Mouse (Mus musculus): ENCODE measurements around the gene BC004004.
"Not testable (repeated sequence)": the region's sequence is repeated elsewhere in the genome, so short reads cannot be mapped to it uniquely, and the experiment has no call there.

Gene BC004004

DNA sequence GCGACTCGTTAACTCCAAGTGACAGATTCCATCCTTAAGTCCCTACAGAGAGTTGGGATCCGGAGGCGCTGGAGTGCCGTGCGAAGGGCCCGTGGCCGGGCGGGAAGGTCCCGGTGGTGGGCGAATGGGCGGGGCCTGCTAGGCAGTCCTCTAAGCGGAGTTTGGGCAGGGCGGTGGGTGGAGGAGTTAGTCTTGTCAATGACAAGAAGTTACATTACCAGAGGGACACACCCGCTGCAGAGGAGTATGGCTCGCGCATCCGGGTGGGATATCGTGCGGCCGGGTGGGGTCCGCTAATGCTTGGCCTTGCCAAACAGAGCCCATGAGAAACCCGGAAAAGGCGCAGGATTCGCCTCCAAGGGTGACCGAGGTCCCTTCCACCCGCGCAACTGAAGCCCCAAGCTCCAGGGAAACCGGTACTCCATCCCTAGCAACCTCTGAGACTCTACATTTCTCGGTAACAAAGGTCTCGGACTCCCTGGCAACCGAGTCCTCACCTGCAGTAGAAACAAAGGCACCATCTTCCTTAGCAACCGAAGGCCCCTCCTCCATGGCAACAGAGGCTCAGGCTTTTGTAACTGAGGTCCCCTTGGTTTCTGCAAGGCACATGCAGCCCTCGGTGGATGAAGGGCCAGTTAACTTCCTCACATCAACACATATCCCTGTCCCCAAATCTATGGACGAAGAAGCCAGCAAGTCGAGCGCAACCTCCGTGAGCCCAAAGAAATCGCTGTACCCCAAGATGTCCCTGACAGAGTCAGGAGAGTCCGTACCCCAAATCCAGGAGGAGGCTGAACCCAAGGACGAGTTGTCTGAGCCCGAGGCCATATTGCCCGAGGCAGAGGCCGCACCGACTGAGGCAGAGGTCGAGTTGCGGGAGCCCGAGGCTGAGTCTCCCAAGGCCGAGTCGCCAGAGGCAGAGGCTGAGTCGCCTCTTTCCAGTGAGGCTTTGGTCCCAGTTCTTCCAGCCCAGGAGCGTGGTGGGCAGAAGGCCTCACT is 58.2 kb downstream of the BC004004 start:
- DNase-seq = peak; percentile 12

DNA sequence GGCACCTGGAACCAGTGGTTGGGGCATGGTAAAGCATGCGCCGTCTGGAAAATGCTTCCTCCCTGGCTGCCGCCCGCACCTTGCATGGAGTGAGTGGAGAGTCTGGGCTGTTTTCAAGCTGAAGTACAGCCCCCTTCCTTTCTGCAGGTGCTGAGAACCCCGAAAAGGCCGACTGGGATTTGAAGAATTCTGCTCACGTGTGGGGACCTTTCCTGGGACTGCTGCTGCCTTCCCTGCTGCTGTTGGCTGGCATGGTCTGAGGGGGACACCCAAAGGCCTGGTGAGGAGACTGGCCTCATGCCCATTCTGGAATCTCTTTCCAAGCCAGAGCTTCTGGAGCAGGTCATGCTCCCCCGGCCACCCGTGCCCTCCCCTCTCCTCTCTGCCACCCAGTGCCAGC is 59.1 kb downstream of the BC004004 start:
- DNase-seq = peak; percentile 9

DNA sequence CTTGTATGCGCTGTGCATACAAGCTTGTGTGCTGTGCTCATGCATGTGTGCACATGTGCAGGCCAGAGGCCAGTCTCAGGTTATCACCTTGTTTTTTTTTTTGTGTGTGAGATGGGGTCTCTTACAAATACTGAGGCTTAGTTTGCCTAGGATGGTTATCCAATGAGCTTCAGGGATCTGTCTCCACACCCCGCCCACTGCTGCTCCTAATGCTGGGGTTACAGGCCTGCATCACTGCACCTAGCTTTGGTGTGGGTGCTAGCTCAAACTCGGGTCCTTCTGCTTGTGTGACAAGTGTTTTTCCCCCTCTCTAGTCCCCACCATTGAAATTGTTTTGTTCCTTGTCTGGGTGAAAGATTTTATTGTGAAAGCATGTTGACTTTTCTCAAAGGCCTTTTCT is 61.6 kb downstream of the BC004004 start:
- DNase-seq = peak; percentile 32

DNA sequence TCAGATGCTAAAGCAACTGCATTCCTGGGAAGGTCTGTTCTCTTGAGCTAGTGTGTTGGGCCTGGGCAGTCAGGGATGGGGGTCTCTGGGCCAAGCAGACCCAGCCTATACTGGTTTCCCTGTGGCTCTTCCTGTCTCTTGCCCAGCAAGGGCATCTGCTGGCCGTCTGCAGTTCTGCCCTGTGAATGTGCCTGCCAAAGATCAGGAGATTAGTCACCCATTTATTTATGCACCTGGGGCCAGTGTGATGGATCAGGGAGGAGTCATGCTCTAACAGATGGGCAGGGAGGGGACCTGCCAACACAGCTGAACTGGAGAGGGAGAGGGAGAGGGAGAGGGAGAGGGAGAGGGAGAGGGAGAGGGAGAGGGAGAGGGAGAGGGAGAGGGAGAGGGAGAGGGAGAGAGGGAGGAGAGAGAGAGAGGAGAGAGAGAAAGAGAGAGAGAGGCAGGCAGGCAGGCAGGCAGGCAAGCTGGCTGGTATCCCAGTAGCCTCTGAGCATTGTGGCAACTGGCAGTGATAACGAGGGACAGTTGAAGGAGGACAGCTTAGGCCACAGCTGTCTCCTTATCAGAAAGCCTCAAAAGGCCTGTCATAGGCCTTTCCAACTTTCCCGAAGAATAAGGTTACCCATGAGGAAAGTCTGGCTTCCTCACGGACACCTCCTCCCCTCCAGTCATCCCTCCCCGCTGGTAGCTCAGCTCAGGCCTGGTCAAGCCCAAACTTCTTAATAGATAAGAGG is 62.3 kb downstream of the BC004004 start:
- peak; percentile 85 for DNase-seq

DNA sequence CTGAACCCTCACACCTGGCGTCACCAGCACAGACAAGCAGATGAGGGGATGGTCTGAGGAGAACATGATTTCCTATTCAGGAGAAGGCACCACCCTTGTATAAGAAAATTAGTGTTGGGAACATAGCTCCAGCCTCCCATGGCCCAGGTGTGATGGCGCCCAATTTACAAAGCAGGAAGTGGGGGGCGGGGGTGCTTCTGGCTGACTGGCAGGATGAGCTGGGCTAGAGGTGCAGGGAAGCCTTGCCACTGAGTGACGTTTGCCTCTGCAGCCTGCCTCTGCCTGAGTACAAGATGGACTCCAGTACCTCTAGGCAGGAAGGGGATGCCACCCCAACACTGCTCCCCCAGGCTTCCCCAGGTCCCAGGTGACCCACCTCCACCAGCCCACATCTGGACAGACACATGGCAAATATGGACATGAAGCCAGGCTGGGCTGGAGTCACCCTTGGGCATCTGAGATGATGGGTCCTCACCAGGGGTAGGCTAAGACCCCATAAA is 63.6 kb downstream of the BC004004 start:
- peak; percentile 26 for DNase-seq

DNA sequence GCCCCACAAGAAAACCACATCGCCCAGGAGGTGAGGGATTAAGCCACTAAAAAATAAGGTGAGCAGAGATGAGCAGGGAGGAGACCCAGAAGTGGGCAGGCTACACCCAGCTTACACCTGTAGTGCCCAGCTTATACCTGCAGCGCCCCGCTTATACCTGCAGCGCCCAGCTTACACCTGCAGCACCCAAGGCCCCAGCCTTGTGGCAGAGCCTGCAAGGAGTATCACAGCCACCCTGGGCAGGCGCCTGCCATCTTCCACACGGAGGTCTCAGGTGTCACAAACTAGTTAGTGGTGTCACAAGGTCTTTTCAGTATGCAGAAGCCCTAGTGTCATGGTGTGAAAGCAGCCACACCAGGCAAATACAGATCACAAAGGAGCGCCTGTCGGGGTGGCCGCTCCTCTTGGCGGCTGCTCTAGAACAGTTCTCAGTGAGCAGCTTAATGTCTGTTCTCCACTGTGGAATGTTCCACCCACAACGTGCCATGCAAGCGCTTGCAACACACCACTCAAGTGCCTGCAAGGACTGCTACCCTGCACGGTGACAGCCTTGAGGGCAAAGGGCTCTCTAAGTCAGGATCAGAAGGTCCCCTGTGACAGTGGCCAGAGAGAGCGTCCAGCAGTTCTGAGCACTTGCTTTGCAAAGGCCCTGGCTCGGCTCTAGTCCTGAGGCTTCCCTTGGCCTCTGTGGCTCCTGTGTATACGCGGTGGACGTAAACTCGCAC is 67.8 kb downstream of the BC004004 start:
- peak; percentile 19 for DNase-seq

DNA sequence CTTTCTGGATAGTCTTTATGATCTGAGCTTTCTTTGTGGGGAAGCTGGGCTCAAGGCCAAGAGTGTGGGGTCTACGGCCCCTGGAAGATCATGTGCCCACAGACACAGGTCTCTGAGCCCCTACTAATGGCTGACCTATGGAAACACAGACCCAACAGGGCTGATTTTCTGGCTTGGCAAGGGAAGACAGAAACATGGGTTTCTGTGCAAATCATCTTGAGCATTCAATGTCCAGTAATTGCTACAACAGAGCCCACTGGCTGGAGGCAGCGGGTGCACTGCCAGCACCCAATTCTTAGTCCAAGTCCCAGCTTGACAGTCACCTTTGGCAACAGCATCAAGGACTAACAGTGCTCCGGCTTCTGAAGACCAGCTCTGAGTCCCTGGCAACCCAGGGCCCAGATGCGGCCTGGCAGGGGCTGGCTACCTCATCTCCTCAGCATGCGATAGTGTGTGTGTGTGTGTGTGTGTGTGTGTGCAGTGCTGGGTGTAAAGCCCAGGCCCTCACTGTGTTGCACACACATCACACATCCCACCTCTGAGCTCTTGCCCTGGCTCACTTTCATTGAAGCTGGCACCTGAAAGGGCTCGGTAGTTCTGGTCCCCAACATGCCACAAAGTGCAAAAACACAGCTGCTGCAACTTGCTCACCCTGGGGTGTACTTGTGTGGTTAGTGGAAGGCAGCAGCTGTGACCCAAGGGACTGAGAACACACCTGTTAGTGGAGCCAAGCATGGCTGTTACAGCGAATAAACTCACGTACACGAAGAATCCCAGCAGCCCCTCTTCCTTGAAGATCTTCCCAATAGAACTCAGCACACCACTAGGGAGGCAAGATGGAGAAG is 69.6 kb downstream of the BC004004 start:
- DNase-seq = peak; percentile 31

DNA sequence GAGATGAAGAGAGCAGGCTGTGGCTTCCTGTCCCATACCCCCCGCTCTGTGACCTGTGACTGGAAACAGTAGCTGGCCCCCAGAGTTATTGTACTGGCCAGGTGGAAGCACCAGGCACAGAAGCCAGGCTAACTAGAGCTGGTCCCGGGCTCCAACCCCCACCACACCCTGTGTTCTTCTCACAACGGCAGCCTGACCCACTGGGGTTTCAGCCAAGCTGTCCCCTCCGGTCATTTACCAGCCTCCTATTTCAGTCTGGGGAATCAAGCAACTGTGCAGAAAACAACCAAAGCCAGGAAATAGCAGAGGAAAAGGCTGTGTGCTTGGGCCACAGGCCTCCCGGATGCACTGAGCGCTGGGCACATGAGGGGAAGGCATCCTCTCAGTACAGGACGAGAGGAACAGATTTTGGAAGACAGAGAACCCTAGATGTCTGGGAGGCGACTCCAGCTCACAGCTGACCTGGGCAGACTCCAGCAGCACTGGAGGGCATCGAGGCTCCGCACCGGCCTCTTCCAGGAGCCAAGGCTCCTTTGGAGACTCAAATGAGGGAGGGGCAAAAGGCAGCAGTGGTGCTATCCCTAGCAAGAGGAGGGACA is 70.7 kb downstream of the BC004004 start:
- peak; percentile 41 for DNase-seq

DNA sequence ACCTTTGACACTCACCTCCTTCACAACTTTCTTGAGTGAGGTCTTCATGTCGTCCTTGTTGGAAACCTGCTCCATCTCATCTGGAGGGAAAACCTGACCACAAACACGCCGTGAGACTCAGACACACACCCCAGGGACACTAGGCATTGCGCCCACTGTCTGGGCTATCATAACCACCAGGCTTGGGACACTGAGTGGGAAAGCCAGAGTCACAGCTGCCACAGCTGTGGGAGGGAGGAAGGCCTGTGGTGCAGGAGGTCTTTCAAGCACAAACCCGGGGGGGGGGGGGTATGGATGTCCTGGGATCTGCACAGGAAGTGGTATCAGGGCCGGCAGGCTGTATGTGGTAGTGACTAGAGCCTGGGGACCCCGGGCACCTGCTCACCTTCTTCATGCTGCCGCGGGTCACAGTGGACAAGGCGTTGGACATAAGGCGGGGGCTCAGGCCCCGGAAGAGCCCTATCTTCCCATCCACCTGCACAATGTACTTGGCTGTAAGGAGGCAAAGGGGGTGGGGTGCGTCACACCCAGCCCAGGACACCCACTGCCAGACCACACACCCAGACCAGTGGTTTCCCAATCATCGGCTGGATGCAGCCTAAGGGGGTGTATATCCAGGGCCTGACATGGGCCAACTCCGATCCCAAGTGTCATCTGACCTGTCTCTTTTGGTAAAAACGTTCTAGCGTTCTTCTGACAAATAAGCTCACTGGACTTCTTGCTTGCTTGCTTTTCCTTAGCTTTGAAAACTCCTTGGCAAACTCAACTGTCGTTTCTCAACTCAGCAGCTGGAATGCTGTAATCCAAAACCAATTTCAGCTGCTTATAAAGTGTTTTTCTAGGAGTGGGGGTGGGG is 72.0 kb downstream of the BC004004 start:
- peak; percentile 27 for DNase-seq

DNA sequence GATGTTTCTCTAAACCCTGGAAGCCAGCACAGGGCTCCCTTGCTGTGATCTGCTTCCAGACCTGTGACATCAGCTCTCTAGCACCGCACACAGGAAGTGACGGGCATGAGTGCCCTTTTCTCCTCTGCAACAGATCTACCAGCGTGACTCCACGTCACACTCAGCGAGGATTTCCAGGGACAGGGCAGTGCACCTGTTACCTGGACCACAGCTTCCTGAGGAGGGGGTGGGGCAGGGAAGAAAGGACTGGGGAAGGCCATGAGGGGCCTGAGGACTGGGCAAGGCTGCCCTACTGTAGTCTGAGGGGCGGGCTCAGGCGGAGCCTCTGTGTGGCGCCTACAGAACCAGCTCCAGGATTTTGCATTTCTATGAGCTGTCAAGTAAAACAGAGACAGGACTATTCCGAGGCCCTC is 73.0 kb downstream of the BC004004 start:
- DNase-seq = peak; percentile 50

DNA sequence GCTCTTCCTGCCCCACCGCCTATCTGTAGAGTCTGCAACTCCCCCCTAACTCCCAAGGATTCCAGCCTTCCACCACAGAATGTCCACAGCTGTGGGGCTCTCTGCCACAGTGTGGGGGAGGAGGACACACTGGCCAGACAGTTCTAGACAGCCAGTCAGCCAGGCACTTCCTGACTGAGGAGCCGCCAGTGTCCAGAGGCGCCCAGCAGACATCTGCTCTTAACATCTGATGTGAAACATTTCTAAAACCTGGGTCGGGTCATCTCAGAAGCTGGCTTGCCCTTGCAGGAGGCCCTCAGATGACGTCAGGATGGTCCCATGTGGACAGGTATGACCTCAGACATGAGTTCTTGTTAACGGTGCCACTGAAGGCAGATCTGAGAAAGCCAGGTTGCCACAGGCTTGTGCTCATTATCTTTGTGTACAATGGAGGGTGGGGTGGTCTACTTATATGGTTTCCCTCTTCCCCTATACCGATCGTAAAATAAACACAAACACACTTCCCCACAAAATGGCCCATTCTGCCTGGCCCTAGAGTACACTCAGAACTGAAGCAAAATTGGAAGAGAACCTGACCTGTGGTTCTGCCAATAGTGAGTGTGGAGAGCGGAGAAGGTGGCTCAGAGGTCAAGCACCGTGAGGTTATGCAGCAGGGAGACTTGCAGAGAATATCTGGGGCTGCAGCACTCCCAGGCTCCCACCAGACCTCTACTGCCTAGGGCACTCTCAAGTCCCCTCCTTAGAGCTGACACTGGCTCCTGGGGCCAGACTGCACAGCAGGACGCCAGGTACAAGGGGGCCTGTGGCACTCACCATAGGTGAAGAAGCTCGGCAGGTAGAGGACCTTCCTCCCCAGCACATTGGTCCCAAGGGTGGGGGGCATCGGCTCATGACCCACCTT is 73.7 kb downstream of the BC004004 start:
- DNase-seq = peak; percentile 33

DNA sequence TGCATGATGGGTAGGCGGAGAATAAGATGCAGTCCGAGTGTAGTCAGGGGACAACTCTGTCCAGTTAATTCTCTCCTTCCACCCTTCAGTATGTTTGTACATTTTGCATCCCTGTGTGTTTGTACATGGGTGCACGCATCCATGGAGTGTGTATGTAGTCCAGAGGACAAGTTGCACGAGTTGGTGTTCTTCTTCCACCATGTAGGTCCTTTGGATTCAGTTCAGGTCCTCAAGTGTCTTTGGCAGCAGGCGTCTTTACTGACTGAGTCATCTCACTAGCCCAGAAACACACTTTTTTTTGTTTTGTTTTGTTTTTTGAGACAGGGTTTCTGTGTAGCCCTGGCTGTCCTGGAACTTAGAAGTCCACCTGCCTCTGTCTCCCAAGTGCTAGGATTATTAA is 74.7 kb downstream of the BC004004 start:
- DNase-seq = no peak

DNA sequence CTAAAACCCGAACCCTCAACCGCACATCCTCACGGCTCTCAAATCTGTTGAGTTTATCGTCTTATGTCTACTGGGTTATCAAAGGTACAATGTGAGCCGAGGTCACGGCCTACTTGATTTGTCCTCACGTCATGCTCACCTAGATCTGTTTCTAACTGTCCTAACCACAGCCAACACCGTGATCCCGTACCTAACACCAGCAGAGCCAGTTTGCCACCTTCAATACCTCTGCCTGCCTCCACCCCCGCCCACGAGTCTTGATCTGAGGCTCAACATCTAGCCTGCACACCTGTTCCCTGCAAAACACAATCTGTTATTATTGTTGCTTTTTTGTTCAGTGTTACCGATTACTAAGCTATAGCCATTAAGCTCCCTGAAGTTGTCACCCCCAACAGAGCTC is 76.7 kb downstream of the BC004004 start:
- no peak for DNase-seq

DNA sequence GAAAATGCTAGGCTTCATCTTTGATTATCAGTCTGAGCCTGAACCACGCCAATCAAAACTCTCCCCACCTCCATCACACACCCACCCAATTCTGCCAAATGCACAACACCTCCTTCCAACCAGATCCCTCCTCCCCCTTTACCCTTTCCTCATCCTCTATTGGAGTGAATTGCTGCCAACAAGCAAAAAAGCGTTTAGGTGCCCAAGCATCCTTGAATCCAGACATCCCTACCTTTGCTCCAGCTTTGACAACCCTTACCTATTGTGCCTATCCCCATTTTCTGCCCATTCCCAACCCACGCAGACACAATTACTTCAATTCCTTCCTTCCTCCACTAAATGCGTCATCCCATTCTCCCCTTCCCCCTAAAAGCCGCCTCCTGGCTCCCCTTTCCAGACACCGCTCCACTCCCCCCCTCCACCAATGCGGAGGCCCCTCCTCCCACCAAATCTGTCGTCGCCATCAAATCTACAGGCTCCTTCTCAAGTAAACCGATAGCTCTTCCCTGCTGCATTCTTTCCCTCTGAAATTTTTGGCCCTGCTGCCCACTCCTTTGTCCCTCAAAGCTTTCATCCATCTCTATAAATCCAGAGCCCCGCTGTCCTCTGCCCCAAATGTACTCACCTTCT is 78.0 kb downstream of the BC004004 start:
- DNase-seq = peak; percentile 72

DNA sequence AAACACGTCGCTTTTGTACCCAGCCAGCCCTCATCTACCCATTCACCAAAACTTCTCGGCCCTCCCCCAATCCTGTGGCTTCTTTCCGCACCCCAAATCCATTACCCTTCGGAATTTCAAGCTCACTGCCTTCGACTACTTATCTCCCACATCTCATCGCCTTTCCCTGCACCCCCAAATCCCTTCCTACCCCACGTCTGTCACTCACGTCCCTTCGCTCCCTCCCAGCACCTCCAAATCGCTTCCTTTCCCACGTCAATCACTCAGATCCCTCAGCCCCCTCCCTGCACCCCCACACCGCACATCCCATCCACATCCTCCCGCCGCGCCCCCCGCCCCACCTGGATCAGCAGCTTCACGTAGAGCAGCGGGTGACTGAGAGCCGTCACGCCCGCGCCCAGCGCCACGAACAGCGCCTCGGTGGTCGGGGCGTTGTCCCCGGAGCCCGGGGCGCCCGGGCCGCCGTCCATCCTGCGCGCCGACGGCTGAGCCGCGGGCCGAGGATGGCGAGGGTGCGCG is 78.6 kb downstream of the BC004004 start:
- no peak for DNase-seq

DNA sequence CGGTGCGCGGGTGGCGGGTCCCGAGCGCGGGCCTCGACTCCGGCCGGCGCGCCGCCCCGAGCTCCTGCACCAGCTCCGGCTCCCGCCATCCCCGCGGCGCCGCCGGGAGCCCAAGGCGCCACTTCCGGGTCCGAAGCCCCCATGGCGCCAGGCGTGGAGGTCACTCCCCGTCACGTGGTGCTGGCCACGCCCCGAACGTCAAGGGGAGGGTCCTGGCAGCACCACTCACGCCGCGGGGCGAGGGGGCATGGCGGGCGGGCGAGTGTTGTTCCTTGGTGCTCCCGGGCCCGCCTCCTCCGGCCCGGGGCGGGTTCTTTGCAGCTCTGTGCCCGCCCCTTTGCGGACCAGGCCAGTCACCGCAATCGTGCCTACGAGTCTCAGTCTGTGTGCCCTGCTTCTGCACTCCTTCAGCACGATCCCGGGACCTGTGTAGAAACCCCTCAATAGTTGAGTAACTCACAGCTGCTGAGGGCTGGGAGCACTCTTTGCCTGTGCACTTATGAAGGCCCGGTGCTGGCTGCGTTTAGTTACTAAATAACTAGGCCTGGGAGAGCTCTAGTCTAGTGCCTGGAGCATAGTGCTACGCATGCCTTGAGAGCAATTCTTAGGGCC is 79.2 kb downstream of the BC004004 start, which contains the start of gene Mtch1:
Gene Mtch1, minus strand, starts transcription at position 290 of the 612 bp plus-strand sequence.
- DNase-seq = peak; percentile 98

DNA sequence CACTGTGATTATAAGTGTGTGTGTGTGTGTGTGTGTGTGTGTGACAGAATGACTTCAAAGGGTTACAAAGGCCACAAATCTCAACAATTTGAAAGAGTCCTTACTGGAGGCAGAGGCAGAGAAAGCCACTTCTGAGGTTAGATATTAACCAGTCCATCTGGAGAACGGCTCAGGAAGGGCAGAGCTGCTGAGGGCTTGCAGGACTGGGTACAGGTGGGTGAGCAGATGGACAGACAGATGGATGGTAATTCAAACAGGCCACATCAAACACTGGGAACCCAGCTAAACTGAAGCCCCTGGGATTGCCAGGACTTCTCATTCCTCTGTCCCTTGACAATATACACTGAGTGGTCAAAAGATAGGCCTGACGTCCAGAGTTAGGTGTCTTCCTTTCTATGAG is 80.4 kb downstream of the BC004004 start:
- DNase-seq = peak; percentile 71

DNA sequence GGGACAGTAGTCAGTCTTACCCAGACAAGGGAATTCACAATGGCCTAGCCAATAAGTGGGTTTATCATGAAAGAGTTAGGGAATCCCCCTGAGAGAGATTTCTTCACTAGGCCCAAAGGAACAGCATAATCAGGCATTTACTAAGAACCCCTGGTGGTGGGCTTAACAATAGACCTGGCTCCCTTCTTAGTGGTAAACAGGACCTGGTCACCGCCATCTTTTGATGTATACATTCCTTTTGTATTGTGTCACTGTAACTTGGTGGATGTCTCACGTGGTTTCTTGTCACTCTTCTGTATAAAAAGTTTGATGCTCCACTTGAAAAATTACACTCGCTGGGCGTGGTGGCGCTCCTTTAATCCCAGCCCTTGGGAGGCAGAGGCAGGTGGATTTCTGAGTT is 82.5 kb downstream of the BC004004 start:
- DNase-seq = not testable (repeated sequence)

Measured in cerebellum, adult 9-11 months (tissue).